9 mouse cellular contexts compared by ENCODE assay signal in genomic region chr3:97160908-97161307, GRCm38 (mm10). TPM values are rescaled to one million over a fixed set of nuclear protein-coding genes. Genes with fewer than 3 reads are reported as not detected.
A peak's percentile ranks its signal among the peaks of the same experiment; 100 is the strongest.
DNase-seq lines count a peak whose midpoint lies in the region; ATAC-seq and TF ChIP-seq lines count a peak whose summit lies in the region.
"Had no signal": no experiment of that assay in that cellular context is flagged by ENCODE, and none has a peak within 500 bp of the region (broad histone marks: within the 10 kb centered on the region; RNA-seq: fewer than 3 reads in every experiment).

No protein-coding gene starts in this region.

- peak; percentile 72 for DNase-seq in brain, adult 2 months (ENCODE audit: low read depth, low spot score)
- peak; percentile 26 for DNase-seq in heart, postnatal 0 days (ENCODE audit: low spot score)
- peak; percentile 13 for DNase-seq in lung, postnatal 10 days
- no peak for DNase-seq in yolk sac, embryonic 10.5 days (ENCODE audit: low spot score)
- no peak for DNase-seq in gastrocnemius, postnatal 25 days

- H3K4me2 ChIP-seq in hindbrain, embryonic 16.5 days (ENCODE audit: low read length): peak overlapping the region; percentile 24; the same call in 1 of the 2 replicates
- H3K4me2 ChIP-seq in hindbrain, embryonic 12.5 days (replicated peaks): no peak overlapping the region
- peak overlapping the region; percentile 86 for H3K4me2 ChIP-seq in heart, postnatal 0 days (ENCODE audit: low read depth, low read length)
- H3K4me2 ChIP-seq in midbrain, embryonic 15.5 days: no peak overlapping the region

- H3K36me3 ChIP-seq in hindbrain, embryonic 16.5 days (ENCODE audit: control insufficient read depth, insufficient read depth, low read length): no peaks in the 10 kb centered on the region
- H3K36me3 ChIP-seq in hindbrain, embryonic 12.5 days: no peaks in the 10 kb centered on the region
- no peaks in the 10 kb centered on the region for H3K36me3 ChIP-seq in heart, postnatal 0 days (replicated peaks; ENCODE audit: control insufficient read depth, insufficient read depth, low read length)
- H3K36me3 ChIP-seq in midbrain, embryonic 15.5 days (replicated peaks): no peaks in the 10 kb centered on the region
- H3K36me3 ChIP-seq: neural tube, embryonic 13.5 days had no signal

- H3K9me3 ChIP-seq in hindbrain, embryonic 16.5 days (ENCODE audit: control insufficient read depth, low read length): no peaks in the 10 kb centered on the region
- H3K9me3 ChIP-seq in hindbrain, embryonic 12.5 days (replicated peaks): no peaks in the 10 kb centered on the region
- no peaks in the 10 kb centered on the region for H3K9me3 ChIP-seq in heart, postnatal 0 days (replicated peaks; ENCODE audit: control insufficient read depth, low read length)
- H3K9me3 ChIP-seq in midbrain, embryonic 15.5 days: no peaks in the 10 kb centered on the region
- H3K9me3 ChIP-seq: neural tube, embryonic 13.5 days had no signal

- ATAC-seq in hindbrain, embryonic 16.5 days: no peak
- no peak for ATAC-seq in hindbrain, embryonic 12.5 days (ENCODE audit: low FRiP score)
- no peak for ATAC-seq in heart, postnatal 0 days (ENCODE audit: insufficient read depth, low read depth)
- ATAC-seq in midbrain, embryonic 15.5 days (replicated peaks): no peak

- no peaks in the 10 kb centered on the region for H3K27me3 ChIP-seq in hindbrain, embryonic 16.5 days (replicated peaks; ENCODE audit: control insufficient read depth, insufficient read depth, low read length)
- H3K27me3 ChIP-seq in hindbrain, embryonic 12.5 days: no peaks in the 10 kb centered on the region
- H3K27me3 ChIP-seq in heart, postnatal 0 days (ENCODE audit: control insufficient read depth, insufficient read depth, low read length): no peaks in the 10 kb centered on the region
- H3K27me3 ChIP-seq in midbrain, embryonic 15.5 days (replicated peaks): no peaks in the 10 kb centered on the region
- H3K27me3 ChIP-seq: neural tube, embryonic 13.5 days had no signal

- no peak overlapping the region for H3K9ac ChIP-seq in hindbrain, embryonic 16.5 days (ENCODE audit: low read depth, low read length)
- no peak overlapping the region for H3K9ac ChIP-seq in hindbrain, embryonic 12.5 days
- no peak overlapping the region for H3K9ac ChIP-seq in heart, postnatal 0 days (replicated peaks; ENCODE audit: low read depth, low read length)
- no peak overlapping the region for H3K9ac ChIP-seq in midbrain, embryonic 15.5 days
- H3K9ac ChIP-seq: neural tube, embryonic 13.5 days had no signal

- H3K4me3 ChIP-seq in hindbrain, embryonic 16.5 days (ENCODE audit: low read length): no peak overlapping the region
- no peak overlapping the region for H3K4me3 ChIP-seq in hindbrain, embryonic 12.5 days
- H3K4me3 ChIP-seq in heart, postnatal 0 days (ENCODE audit: low read depth, low read length): no peak overlapping the region
- H3K4me3 ChIP-seq in midbrain, embryonic 15.5 days: no peak overlapping the region
- H3K4me3 ChIP-seq: neural tube, embryonic 13.5 days had no signal

- no peak overlapping the region for H3K27ac ChIP-seq in hindbrain, embryonic 16.5 days (ENCODE audit: low read depth, low read length)
- no peak overlapping the region for H3K27ac ChIP-seq in hindbrain, embryonic 12.5 days
- H3K27ac ChIP-seq in heart, postnatal 0 days (ENCODE audit: low read depth): no peak overlapping the region
- no peak overlapping the region for H3K27ac ChIP-seq in midbrain, embryonic 15.5 days
- H3K27ac ChIP-seq: neural tube, embryonic 13.5 days had no signal

- H3K4me1 ChIP-seq in hindbrain, embryonic 16.5 days (ENCODE audit: control insufficient read depth, insufficient read depth, low read depth, low read length): peaks cover 2% of the 10 kb centered on the region
- peaks cover 9% of the 10 kb centered on the region for H3K4me1 ChIP-seq in hindbrain, embryonic 12.5 days
- H3K4me1 ChIP-seq in heart, postnatal 0 days (ENCODE audit: control insufficient read depth, insufficient read depth): peaks cover 18% of the 10 kb centered on the region
- peaks cover 13% of the 10 kb centered on the region for H3K4me1 ChIP-seq in midbrain, embryonic 15.5 days

- TF ChIP-seq EP300 in heart, postnatal 0 days (IDR thresholded peaks at IDR 0.05; ENCODE audit: low read depth): no peak

- no peak for TF ChIP-seq CTCF in heart, postnatal 0 days (IDR thresholded peaks at IDR 0.05; ENCODE audit: low read depth)

- WGBS in hindbrain, embryonic 16.5 days: 61% methylated on average over 10 of the region's 10 CpGs
- 74% methylated on average over 10 of the region's 10 CpGs for WGBS in hindbrain, embryonic 12.5 days
- WGBS in heart, postnatal 0 days: 19% methylated on average over 10 of the region's 10 CpGs
- WGBS in midbrain, embryonic 15.5 days: 61% methylated on average over 10 of the region's 10 CpGs

RNA-seq across cellular contexts. Expression of gene Acp6, which starts 2.3 kb away (rescaled TPM):
- polyA plus RNA-seq in hindbrain, embryonic 16.5 days (2015; fragmentation: Nextera tagmentation; extraction: Ambion mirVana): 22.1 and 24.2 TPM in 2 replicates
- polyA plus RNA-seq in hindbrain, embryonic 12.5 days (2016; fragmentation: Nextera tagmentation; extraction: Ambion mirVana): 21.5 and 21.6 TPM in 2 replicates
- total RNA-seq in heart, postnatal 0 days (2014; rRNA removed; ENCODE audit: low replicate concordance): 29.4 and 57.5 TPM in 2 replicates
- polyA plus RNA-seq in heart, postnatal 0 days (2015; fragmentation: Nextera tagmentation; extraction: Ambion mirVana): 46.3 and 47.5 TPM in 2 replicates
- 10 to 100 TPM; 19.4 to 22.0 TPM for total RNA-seq in gastrocnemius, postnatal 25 days (2021)
- polyA plus RNA-seq in midbrain, embryonic 15.5 days (2015; fragmentation: Nextera tagmentation; extraction: Ambion mirVana): 21.6 and 22.4 TPM in 2 replicates

Comparison
In these comparisons a context has a peak if more than half of its experiments do, and no peak if none do; other contexts are left out.
1. H3K4me2 ChIP-seq: peak in hindbrain, embryonic 16.5 days (single experiment) and heart, postnatal 0 days (single experiment); none in hindbrain, embryonic 12.5 days (single experiment) and midbrain, embryonic 15.5 days (single experiment).
2. DNase-seq: peak in brain, adult 2 months (single experiment), heart, postnatal 0 days (single experiment) and lung, postnatal 10 days (single experiment); none in yolk sac, embryonic 10.5 days (single experiment) and gastrocnemius, postnatal 25 days (single experiment).